Mouse (Mus musculus): Measurements from ENCODE around the gene Dnaaf1. TPM values are rescaled to one million over a fixed set of nuclear protein-coding genes. Genes with fewer than 3 reads are reported as not detected.

The Dnaaf1 gene
- polyA plus RNA-seq, 1 experiment from 2014 or later: 0.26 TPM

DNA sequence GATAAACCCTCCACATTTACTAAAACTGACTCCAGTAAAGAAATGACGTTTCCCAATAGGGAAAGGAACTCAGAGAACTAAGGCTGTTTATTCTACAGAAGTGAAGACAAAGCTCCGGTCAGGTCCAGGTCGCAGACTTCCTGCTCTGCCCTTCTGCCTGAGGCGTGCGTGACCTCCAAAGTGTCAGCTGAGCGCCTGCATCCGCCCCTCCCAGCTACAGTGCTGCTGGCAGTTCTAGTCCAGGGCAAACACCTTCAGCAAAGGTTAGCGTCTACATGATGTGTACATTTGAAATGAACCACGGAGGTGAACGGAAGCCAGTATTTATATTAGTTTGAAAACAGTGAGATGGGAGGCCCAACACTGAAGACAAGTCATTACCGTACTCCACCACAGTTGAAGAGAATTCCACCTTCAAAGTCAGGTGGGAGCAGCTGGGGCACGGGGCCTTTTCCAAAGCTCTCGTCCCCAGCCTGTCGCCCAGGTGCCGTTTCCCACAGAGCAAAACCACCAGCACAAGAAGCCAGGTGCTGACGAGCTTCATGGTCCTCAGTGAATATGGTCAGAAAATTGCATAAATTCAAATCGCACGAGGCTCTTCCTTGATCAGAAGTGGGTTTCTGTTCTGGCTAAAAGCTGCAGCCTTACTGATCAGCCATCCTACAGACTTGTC, 27.9 kb upstream of the Dnaaf1 start:
- Histone ChIP-seq H3K27ac (ENCODE audit: low read depth, low read length) (no peak overlapping the region), H3K4me3 (ENCODE audit: low read depth, low read length) (no peak overlapping the region), H3K4me1 (ENCODE audit: control insufficient read depth, insufficient read depth, low read length) (peaks cover 3% of the 10 kb centered on the region; the same call in 1 of the 2 replicates), H3K36me3 (ENCODE audit: control insufficient read depth, insufficient read depth, low read length) (peaks cover 14% of the 10 kb centered on the region; the same call in 1 of the 2 replicates), H3K4me2 (no peak overlapping the region), H3K27me3 (ENCODE audit: control insufficient read depth, insufficient read depth, low read length) (no peaks in the 10 kb centered on the region), H3K9me3 (replicated peaks; ENCODE audit: control insufficient read depth, low read length) (no peaks in the 10 kb centered on the region), H3K9ac (ENCODE audit: low read depth, low read length) (no peak overlapping the region)
- ATAC-seq (replicated peaks; ENCODE audit: insufficient number of reproducible peaks, low FRiP score, low TSS enrichment): no peak
- 79% methylated on average over 18 of the region's 18 CpGs for WGBS (ENCODE audit: insufficient replicate concordance)

DNA sequence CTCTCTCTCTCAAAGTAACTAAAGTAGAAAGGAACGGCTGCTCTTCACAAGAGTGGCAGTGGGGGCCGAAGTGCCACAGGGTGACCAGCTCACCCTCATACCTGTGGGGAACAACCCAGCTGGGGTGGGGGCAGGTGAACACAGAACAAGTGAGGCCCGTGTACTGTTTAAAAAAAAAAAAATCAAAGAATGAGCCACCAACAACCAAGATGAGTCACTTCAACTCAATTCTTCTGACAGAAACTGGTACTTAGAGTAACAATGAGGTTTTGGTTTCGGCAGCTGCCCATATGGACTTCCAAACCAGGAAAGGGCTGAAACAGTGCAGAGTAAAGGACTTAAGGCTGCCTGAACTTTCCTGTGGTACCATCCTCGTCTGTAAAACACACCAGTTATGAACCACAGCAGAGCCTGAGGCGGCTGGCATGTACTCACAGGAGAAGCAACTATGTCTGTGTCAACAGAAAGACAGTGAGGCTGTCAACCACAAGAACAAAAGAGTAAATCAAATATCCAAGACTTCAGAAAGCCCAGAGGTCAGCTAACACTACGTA, 26.4 kb upstream of the Dnaaf1 start:
- no peaks in the 10 kb centered on the region for H3K9me3 ChIP-seq (replicated peaks; ENCODE audit: control insufficient read depth, low read length)
- no peak overlapping the region for H3K4me3 ChIP-seq (ENCODE audit: low read depth, low read length)
- H3K27ac ChIP-seq (ENCODE audit: low read depth, low read length): no peak overlapping the region
- H3K4me2 ChIP-seq: no peak overlapping the region
- no peak for ATAC-seq (replicated peaks; ENCODE audit: insufficient number of reproducible peaks, low FRiP score, low TSS enrichment)
- 83% methylated on average over 7 of the region's 7 CpGs for WGBS (ENCODE audit: insufficient replicate concordance)
- peaks cover 3% of the 10 kb centered on the region; the same call in 1 of the 2 replicates for H3K4me1 ChIP-seq (ENCODE audit: control insufficient read depth, insufficient read depth, low read length)
- peaks cover 11% of the 10 kb centered on the region; the same call in 1 of the 2 replicates for H3K36me3 ChIP-seq (ENCODE audit: control insufficient read depth, insufficient read depth, low read length)
- H3K27me3 ChIP-seq (ENCODE audit: control insufficient read depth, insufficient read depth, low read length): no peaks in the 10 kb centered on the region
- H3K9ac ChIP-seq (ENCODE audit: low read depth, low read length): no peak overlapping the region

DNA sequence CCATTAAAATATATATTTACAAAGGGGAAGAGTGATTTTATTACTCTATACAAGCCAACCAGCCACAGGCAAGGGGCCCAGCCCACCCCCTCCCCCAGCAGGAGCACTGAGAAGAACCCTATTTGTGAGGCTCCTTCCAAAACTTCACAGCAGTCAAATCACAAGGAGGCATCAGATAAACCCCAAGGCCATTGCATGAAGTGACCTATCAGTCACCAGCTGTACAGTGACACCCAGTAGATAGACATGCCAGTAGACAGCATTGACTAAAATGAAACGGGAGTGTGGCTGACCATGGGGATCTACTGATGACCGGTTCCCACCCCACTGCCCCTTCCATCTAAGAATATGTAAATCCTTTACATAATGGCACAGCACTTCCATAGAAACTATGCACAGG, 22.1 kb upstream of the Dnaaf1 start:
- H3K9ac ChIP-seq (ENCODE audit: low read depth, low read length): no peak overlapping the region
- no peak for ATAC-seq (replicated peaks; ENCODE audit: insufficient number of reproducible peaks, low FRiP score, low TSS enrichment)
- no peaks in the 10 kb centered on the region for H3K36me3 ChIP-seq (ENCODE audit: control insufficient read depth, insufficient read depth, low read length)
- H3K9me3 ChIP-seq (replicated peaks; ENCODE audit: control insufficient read depth, low read length): no peaks in the 10 kb centered on the region
- WGBS (ENCODE audit: insufficient replicate concordance): 51% methylated on average over 2 of the region's 2 CpGs
- peaks cover 19% of the 10 kb centered on the region for H3K4me1 ChIP-seq (ENCODE audit: control insufficient read depth, insufficient read depth, low read length)
- H3K4me2 ChIP-seq: no peak overlapping the region
- H3K27me3 ChIP-seq (ENCODE audit: control insufficient read depth, insufficient read depth, low read length): no peaks in the 10 kb centered on the region
- no peak overlapping the region for H3K4me3 ChIP-seq (ENCODE audit: low read depth, low read length)
- no peak overlapping the region for H3K27ac ChIP-seq (ENCODE audit: low read depth, low read length)

DNA sequence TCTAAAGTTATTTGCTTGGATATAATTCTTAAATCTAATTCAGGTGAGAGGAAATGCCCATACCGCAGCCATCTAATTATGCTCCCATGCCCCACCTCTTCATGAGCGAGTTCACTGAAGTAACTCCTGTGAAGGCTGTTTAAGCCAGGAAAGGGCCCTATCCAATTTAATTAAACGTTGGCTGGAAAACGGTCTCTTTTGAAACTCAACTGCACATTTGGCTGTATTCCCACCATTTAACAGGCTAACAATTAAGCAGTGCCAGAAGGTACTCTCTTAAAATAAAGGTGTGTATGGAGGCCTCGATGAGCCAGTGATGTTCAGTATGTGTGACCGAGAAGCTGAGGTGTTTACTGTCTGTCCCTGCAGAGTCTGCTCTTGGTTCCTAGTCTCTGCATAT, 19.2 kb upstream of the Dnaaf1 start:
- Histone ChIP-seq H3K9ac (ENCODE audit: low read depth, low read length) (no peak overlapping the region), H3K4me3 (ENCODE audit: low read depth, low read length) (no peak overlapping the region), H3K27ac (ENCODE audit: low read depth, low read length) (no peak overlapping the region), H3K4me2 (no peak overlapping the region), H3K36me3 (ENCODE audit: control insufficient read depth, insufficient read depth, low read length) (no peaks in the 10 kb centered on the region), H3K4me1 (ENCODE audit: control insufficient read depth, insufficient read depth, low read length) (peaks cover 23% of the 10 kb centered on the region), H3K27me3 (ENCODE audit: control insufficient read depth, insufficient read depth, low read length) (no peaks in the 10 kb centered on the region), H3K9me3 (replicated peaks; ENCODE audit: control insufficient read depth, low read length) (no peaks in the 10 kb centered on the region)
- 92% methylated on average over 6 of the region's 6 CpGs for WGBS (ENCODE audit: insufficient replicate concordance)
- ATAC-seq (replicated peaks; ENCODE audit: insufficient number of reproducible peaks, low FRiP score, low TSS enrichment): no peak

DNA sequence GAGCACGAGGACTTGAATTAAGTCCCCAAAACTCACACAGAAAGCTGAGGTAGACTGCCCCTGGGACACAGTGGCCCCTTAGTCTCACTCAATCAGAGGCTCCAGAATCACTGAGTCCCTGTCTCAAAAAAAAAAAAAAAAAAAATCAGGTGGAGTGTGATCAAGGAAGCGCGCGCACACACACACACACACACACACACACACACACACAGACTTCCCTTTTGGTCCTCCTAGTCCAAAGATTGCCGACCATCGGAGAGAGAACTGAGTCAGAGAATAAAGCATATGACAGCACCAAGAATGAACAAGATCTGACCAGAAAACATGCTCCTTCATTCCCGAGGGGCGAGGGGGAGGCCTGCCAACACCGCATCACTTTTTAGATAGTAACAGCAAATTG, 17.9 kb upstream of the Dnaaf1 start:
- H3K27ac ChIP-seq (ENCODE audit: low read depth, low read length): no peak overlapping the region
- 80% methylated on average over 9 of the region's 9 CpGs for WGBS (ENCODE audit: insufficient replicate concordance)
- no peaks in the 10 kb centered on the region; the same call in 1 of the 2 replicates for H3K36me3 ChIP-seq (ENCODE audit: control insufficient read depth, insufficient read depth, low read length)
- H3K4me3 ChIP-seq (ENCODE audit: low read depth, low read length): peak overlapping the region; percentile 88
- peak overlapping the region; percentile 88 for H3K4me2 ChIP-seq
- no peaks in the 10 kb centered on the region for H3K27me3 ChIP-seq (ENCODE audit: control insufficient read depth, insufficient read depth, low read length)
- H3K9me3 ChIP-seq (replicated peaks; ENCODE audit: control insufficient read depth, low read length): no peaks in the 10 kb centered on the region
- peaks cover 23% of the 10 kb centered on the region for H3K4me1 ChIP-seq (ENCODE audit: control insufficient read depth, insufficient read depth, low read length)
- ATAC-seq (replicated peaks; ENCODE audit: insufficient number of reproducible peaks, low FRiP score, low TSS enrichment): no peak
- H3K9ac ChIP-seq (ENCODE audit: low read depth, low read length): peak overlapping the region; percentile 93

DNA sequence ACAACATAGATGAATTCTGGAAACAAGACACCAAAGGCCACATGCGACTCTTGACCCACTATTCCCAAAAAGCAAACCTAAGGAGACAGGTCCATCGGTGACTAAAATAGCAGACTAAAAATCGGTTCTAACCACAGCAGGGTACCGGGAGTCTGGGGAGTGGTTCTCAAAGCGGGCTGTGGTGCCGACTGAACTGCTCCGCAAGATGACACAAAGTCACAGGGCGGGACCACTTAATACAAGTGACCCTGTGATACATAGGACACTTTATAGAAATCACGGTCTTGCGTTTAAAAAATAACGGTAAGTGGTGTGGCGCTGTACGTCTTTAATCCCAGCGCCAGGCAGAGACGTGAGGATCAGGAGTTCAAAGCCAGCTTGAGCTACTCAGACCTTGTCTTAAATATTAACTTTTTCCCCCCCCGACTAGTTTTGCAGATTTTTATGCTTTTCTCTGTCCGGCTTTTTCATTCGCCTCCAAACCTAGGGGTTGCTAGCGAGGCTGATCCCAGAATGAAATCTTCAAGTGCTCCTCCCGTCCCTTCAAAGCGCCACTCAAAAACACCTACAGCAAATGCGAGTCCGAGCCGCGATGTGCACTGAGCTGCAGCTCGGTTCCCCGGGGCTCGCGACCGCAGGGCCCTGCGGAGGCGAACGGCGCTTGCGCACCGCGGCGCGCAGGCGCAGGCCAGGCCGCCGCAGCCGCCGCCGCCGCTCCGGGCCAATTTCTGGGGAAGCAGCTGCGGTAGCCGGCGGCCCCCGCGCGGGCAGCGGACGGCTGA, 17.0 kb upstream of the Dnaaf1 start:
- peaks cover 23% of the 10 kb centered on the region for H3K4me1 ChIP-seq (ENCODE audit: control insufficient read depth, insufficient read depth, low read length)
- peak overlapping the region; percentile 88 for H3K4me3 ChIP-seq (ENCODE audit: low read depth, low read length)
- H3K27me3 ChIP-seq (ENCODE audit: control insufficient read depth, insufficient read depth, low read length): no peaks in the 10 kb centered on the region
- H3K9me3 ChIP-seq (replicated peaks; ENCODE audit: control insufficient read depth, low read length): no peaks in the 10 kb centered on the region
- peak overlapping the region; percentile 86 for H3K27ac ChIP-seq (ENCODE audit: low read depth, low read length)
- H3K9ac ChIP-seq (ENCODE audit: low read depth, low read length): peak overlapping the region; percentile 93
- H3K4me2 ChIP-seq: peak overlapping the region; percentile 88
- ATAC-seq (replicated peaks; ENCODE audit: insufficient number of reproducible peaks, low FRiP score, low TSS enrichment): peak; percentile 87
- peaks cover 3% of the 10 kb centered on the region; the same call in 1 of the 2 replicates for H3K36me3 ChIP-seq (ENCODE audit: control insufficient read depth, insufficient read depth, low read length)
- WGBS (ENCODE audit: insufficient replicate concordance): under 1% methylated on average over 54 of the region's 55 CpGs

DNA sequence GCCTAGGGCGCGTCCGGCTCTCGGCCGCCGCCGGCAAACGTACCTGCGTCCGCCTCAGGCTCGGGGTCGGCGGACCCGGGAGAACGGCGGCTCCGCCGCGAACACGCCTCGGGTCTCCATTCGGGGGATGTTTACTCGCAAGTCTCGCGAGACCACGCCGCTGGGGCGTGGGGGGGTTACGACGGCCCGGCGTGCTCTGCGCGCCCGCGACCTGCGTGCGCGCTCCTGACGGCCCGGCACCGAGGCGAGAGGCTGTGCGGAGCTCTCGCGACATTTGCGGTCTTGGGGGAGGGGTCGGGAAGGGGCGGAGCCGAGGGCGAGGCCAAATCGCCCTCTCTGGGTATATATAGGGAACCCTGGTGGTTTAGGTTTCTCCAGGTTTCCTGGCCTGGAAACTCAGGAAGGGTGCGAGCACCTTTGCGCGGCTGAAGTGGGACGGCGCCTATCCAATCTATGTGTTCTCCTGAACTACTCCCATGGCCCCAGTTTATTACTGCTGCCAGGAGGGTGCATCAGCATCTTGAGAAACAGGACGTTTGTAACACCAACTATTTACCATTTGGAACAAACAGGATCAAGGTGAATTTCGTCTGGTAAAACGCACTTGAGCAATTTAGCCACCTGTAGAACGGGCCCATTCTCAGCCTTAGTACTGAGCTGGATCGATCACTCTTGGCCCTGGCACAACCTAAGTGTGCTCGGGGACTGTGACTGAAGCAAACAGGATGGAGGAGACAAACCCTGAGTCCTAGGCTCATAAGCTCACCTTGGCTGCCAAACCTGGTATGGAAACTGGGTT, 16.2 kb upstream of the Dnaaf1 start, which contains the start of gene Mbtps1:
Gene Mbtps1 (minus strand): TSS at position 133 of the 799 bp plus-strand sequence.
- Histone ChIP-seq H3K36me3 (ENCODE audit: control insufficient read depth, insufficient read depth, low read length) (peaks cover 7% of the 10 kb centered on the region), H3K9me3 (replicated peaks; ENCODE audit: control insufficient read depth, low read length) (no peaks in the 10 kb centered on the region), H3K27ac (ENCODE audit: low read depth, low read length) (peak within 1 kb of the TSS; percentile 86), H3K4me1 (ENCODE audit: control insufficient read depth, insufficient read depth, low read length) (peaks cover 21% of the 10 kb centered on the region), H3K9ac (ENCODE audit: low read depth, low read length) (peak within 1 kb of the TSS; percentile 93), H3K4me3 (ENCODE audit: low read depth, low read length) (peak within 1 kb of the TSS; percentile 88), H3K4me2 (peak within 1 kb of the TSS; percentile 88), H3K27me3 (ENCODE audit: control insufficient read depth, insufficient read depth, low read length) (no peaks in the 10 kb centered on the region)
- 8% methylated on average over 48 of the region's 63 CpGs for WGBS (ENCODE audit: insufficient replicate concordance)
- ATAC-seq (replicated peaks; ENCODE audit: insufficient number of reproducible peaks, low FRiP score, low TSS enrichment): peak; percentile 97

DNA sequence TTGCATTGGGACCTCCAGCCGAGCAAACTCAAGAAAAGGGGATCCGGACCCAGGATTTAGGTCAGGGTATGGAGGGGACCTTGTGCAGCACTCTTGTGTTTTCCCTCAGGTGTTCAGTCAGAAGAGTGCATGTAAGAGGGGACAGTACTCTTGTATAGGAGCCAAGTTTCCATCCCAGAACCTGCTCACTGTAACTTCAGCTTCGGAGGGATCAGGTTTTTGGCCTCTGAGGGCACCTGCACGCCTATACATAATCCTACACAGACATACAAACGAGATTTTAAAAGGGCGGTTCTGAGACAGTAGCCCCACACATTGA, 15.7 kb upstream of the Dnaaf1 start:
- Histone ChIP-seq H3K4me2 (peak overlapping the region; percentile 73), H3K27ac (ENCODE audit: low read depth, low read length) (0 out of 2 replicates have a peak overlapping the region, but pooled peaks have one; percentile 86), H3K36me3 (ENCODE audit: control insufficient read depth, insufficient read depth, low read length) (peaks cover 9% of the 10 kb centered on the region), H3K9ac (ENCODE audit: low read depth, low read length) (no peak overlapping the region), H3K4me3 (ENCODE audit: low read depth, low read length) (no peak overlapping the region; the same call in 1 of the 2 replicates), H3K9me3 (replicated peaks; ENCODE audit: control insufficient read depth, low read length) (no peaks in the 10 kb centered on the region), H3K4me1 (ENCODE audit: control insufficient read depth, insufficient read depth, low read length) (peaks cover 19% of the 10 kb centered on the region), H3K27me3 (ENCODE audit: control insufficient read depth, insufficient read depth, low read length) (no peaks in the 10 kb centered on the region)
- ATAC-seq (replicated peaks; ENCODE audit: insufficient number of reproducible peaks, low FRiP score, low TSS enrichment): no peak
- WGBS (ENCODE audit: insufficient replicate concordance): 79% methylated on average over 6 of the region's 6 CpGs

All from heart, embryonic 11.5 days (tissue).